Mouse (Mus musculus): ENCODE results near the gene Evi5.

DNA sequence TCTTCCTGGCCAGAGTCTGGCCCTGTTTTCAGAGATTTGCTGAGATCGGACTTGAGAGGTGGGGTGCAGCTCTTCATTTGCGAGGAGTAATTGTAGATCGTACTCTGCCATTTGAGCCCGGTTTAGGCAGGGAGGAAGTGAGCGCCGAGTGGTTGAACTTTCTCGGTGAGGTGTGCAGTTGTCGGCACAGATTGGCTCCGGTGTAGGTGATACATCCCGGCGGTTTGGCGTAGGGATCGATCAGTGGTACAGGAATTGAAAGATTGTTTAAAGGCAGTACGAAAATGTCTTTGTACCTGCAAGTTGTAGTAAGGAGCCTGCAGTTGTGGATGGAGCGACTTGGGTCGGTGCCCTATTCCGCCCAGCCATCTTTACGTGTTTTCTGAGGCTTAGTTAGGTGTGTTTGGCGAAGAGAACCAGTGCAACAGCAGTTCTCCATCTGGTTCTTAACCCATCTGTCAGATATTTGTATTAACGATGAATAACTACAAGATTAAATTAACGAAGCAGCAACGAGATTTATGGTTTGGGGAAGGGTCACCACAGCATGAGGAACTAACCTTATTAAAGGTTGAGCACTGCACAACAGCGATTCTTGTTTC is 26.2 kb upstream of the Evi5 start:
- TF ChIP-seq POLR2A (IDR thresholded peaks at IDR 0.05; ENCODE audit: insufficient read depth, low read length), result no peak
- TF ChIP-seq EP300 (IDR thresholded peaks at IDR 0.05; ENCODE audit: insufficient read depth, low read depth, low read length), result no peak
